Mouse (Mus musculus) spleen, adult 12 weeks (tissue): ENCODE results near the gene Por.

Experiments
- DNase-seq: peaks from one replicate; pipeline ENCODE4 v3.0.0; 2022; ENCODE audit warnings: low spot score

The Por gene

GRCm38 (mm10) chr5:135669741-135670275 lies at the start of gene Por:
TSS of gene Por (plus strand) at chr5:135670033.
- DNase-seq, result no peak

GRCm38 (mm10) chr5:135620526-135620925 lies 49.3 kb upstream of the Por start:
- no peak for DNase-seq

- no peak for DNase-seq
Measured at GRCm38 (mm10) chr5:135621725-135622124, 48.1 kb upstream of the Por start.

GRCm38 (mm10) chr5:135623006-135623563 lies 46.7 kb upstream of the Por start:
- DNase-seq, result no peak

- no peak for DNase-seq
Measured at GRCm38 (mm10) chr5:135628916-135629315, 40.9 kb upstream of the Por start.

- no peak for DNase-seq
Measured at GRCm38 (mm10) chr5:135629401-135629800, 40.4 kb upstream of the Por start.

- peak; percentile 57 for DNase-seq
Measured at GRCm38 (mm10) chr5:135630598-135630997, 39.2 kb upstream of the Por start.

GRCm38 (mm10) chr5:135632117-135632796 lies 37.6 kb upstream of the Por start, which contains the start of gene Rhbdd2:
TSS of gene Rhbdd2 (plus strand) at chr5:135632618.
- DNase-seq, result peak; percentile 98

GRCm38 (mm10) chr5:135632797-135633144 lies 37.1 kb upstream of the Por start:
- DNase-seq, result no peak

GRCm38 (mm10) chr5:135639760-135640458 lies 29.9 kb upstream of the Por start:
- DNase-seq, result no peak

- no peak for DNase-seq
Measured at GRCm38 (mm10) chr5:135640459-135640789, 29.4 kb upstream of the Por start.

GRCm38 (mm10) chr5:135641028-135641427 lies 28.8 kb upstream of the Por start:
- DNase-seq, result no peak

GRCm38 (mm10) chr5:135642686-135643551 lies 26.9 kb upstream of the Por start:
- DNase-seq, result no peak

GRCm38 (mm10) chr5:135643552-135643842 lies 26.3 kb upstream of the Por start:
- DNase-seq, result no peak

- no peak for DNase-seq
Measured at GRCm38 (mm10) chr5:135643869-135644268, 26.0 kb upstream of the Por start.

GRCm38 (mm10) chr5:135645330-135645729 lies 24.5 kb upstream of the Por start:
- DNase-seq, result no peak

- DNase-seq, result no peak
Measured at GRCm38 (mm10) chr5:135646038-135646437, 23.8 kb upstream of the Por start.

- DNase-seq, result no peak
Measured at GRCm38 (mm10) chr5:135648461-135649308, 21.1 kb upstream of the Por start.

- no peak for DNase-seq
Measured at GRCm38 (mm10) chr5:135649309-135649633, 20.6 kb upstream of the Por start.

GRCm38 (mm10) chr5:135651536-135651935 lies 18.3 kb upstream of the Por start:
- no peak for DNase-seq

GRCm38 (mm10) chr5:135653209-135653608 lies 16.6 kb upstream of the Por start:
- no peak for DNase-seq

- no peak for DNase-seq
Measured at GRCm38 (mm10) chr5:135656046-135656445, 13.8 kb upstream of the Por start.
